In the genomic region with DNA sequence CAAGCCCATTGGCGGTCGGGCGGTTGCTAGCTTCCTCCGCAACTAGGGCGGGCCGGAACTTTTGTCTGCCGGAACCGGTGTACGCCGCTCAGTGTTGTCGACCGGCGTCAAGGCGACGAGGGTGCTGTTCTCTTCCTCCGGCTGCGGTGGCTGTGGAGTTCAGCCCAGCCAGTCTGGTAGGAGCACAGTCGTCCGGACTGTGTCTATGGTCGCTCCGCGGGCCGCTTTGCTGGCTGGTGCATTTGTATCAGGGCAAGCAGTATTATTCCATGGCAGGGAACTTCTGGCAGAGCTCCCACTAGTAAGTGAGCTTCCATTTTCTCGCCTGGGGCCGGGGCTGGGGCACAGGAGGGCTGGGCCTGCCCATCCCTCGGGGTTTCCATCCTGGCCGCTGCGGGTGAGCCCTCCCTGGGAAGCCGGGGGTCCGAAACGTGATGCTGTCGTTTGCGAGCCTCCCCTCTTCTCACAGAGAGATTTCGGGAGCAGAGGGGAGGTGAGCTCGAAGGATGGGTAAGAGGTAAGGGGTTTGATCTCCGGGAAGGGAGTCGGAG, we compare ENCODE assay signal across 8 mouse cellular contexts. TPM values are rescaled to one million over a fixed set of nuclear protein-coding genes. Genes with fewer than 3 reads are reported as not detected.
A peak's percentile ranks its signal among the peaks of the same experiment; 100 is the strongest.
DNase-seq lines count a peak whose midpoint lies in the region; ATAC-seq lines count a peak whose summit lies in the region.

A gene (plus strand): TSS at position 87 of the 551 bp plus-strand sequence.

- peak within 1 kb of the TSS; percentile 77 for H3K4me3 ChIP-seq in hindbrain, embryonic 11.5 days (ENCODE audit: low read depth, low read length)

- no peaks in the 10 kb centered on the region for H3K36me3 ChIP-seq in hindbrain, embryonic 11.5 days (ENCODE audit: control insufficient read depth, insufficient read depth, low read length)

- 0% methylated on average over 37 of the region's 37 CpGs for WGBS in hindbrain, embryonic 11.5 days

- no peaks in the 10 kb centered on the region for H3K4me1 ChIP-seq in hindbrain, embryonic 11.5 days (replicated peaks; ENCODE audit: control insufficient read depth, insufficient read depth, low read length)

- peak within 1 kb of the TSS; percentile 75 for H3K27ac ChIP-seq in hindbrain, embryonic 11.5 days (ENCODE audit: low read depth, low read length)

- H3K9ac ChIP-seq in hindbrain, embryonic 11.5 days (ENCODE audit: low read depth, low read length): peak within 1 kb of the TSS; percentile 83

- H3K4me2 ChIP-seq in hindbrain, embryonic 11.5 days (replicated peaks; ENCODE audit: low read depth, low read length): peak within 1 kb of the TSS; percentile 66

- peak; percentile 94 for DNase-seq in Muller cell, postnatal 12 days (ENCODE audit: inconsistent ontology term)
- DNase-seq in cerebellum, adult 9-11 months: peak; percentile 92
- peak; percentile 84 to 95 for DNase-seq in frontal cortex, adult 2 months (ENCODE audit: extremely low spot score in 1 of 2, low spot score in 1 of 2)
- DNase-seq in hindbrain, embryonic 11.5 days (ENCODE audit: low spot score): peak; percentile 91
- DNase-seq in layer of hippocampus, postnatal 10 days (ENCODE audit: low spot score in 2 of 2): peak; percentile 89 to 94
- peak; percentile 95 for DNase-seq in lung, postnatal 10 days
- peak; percentile 91 for DNase-seq in ovary, postnatal 36 days (ENCODE audit: low spot score)
- DNase-seq in thymus, postnatal 25 days: peak; percentile 93

- no peaks in the 10 kb centered on the region for H3K27me3 ChIP-seq in hindbrain, embryonic 11.5 days (ENCODE audit: control insufficient read depth, insufficient read depth, low read length)

- peak; percentile 97 for ATAC-seq in hindbrain, embryonic 11.5 days (ENCODE audit: low FRiP score)

- no peaks in the 10 kb centered on the region for H3K9me3 ChIP-seq in hindbrain, embryonic 11.5 days (ENCODE audit: control insufficient read depth, low read length)

RNA-seq across cellular contexts. Expression of the gene that starts here (rescaled TPM):
- polyA plus RNA-seq in frontal cortex, adult 2 months (2012; rRNA removed): 25.2 and 27.9 TPM in 2 replicates
- polyA plus RNA-seq in hindbrain, embryonic 11.5 days (2014; fragmentation: Nextera tagmentation; extraction: Ambion mirVana): 86.3 and 90.6 TPM in 2 replicates
- total RNA-seq in layer of hippocampus, postnatal 10 days (2021): 10 to 100 TPM; 34.1 to 46.6 TPM

Comparison
In these comparisons a context has a peak if more than half of its experiments do, and no peak if none do; other contexts are left out.
1. Peak in every context shown above with its lines: DNase-seq, ATAC-seq, H3K4me3 ChIP-seq and H3K27ac ChIP-seq.